Mouse (Mus musculus): Measurements from ENCODE around the gene Slc39a9.

Gene Slc39a9

GRCm38 (mm10) chr12:80719141-80719540, 75.5 kb downstream of the Slc39a9 start:
- DNase-seq (ENCODE audit: low read depth): no peak

- no peak for DNase-seq (ENCODE audit: low read depth)
Measured at GRCm38 (mm10) chr12:80720507-80720906, 76.8 kb downstream of the Slc39a9 start.

GRCm38 (mm10) chr12:80721458-80721857, 77.8 kb downstream of the Slc39a9 start:
- no peak for DNase-seq (ENCODE audit: low read depth)

GRCm38 (mm10) chr12:80724853-80725559, 81.3 kb downstream of the Slc39a9 start:
- peak; percentile 83 for DNase-seq (ENCODE audit: low read depth)

- DNase-seq (ENCODE audit: low read depth): no peak
Measured at GRCm38 (mm10) chr12:80728207-80728606, 84.5 kb downstream of the Slc39a9 start.

- DNase-seq (ENCODE audit: low read depth): peak; percentile 31
Measured at GRCm38 (mm10) chr12:80728814-80729213, 85.1 kb downstream of the Slc39a9 start.

- DNase-seq (ENCODE audit: low read depth): peak; percentile 57
Measured at GRCm38 (mm10) chr12:80729758-80730530, 86.3 kb downstream of the Slc39a9 start.

GRCm38 (mm10) chr12:80730567-80730966, 86.9 kb downstream of the Slc39a9 start:
- peak; percentile 87 for DNase-seq (ENCODE audit: low read depth)
